Mouse (Mus musculus): ENCODE measurements around the gene Men1.
A peak's percentile ranks its signal among the peaks of the same experiment; 100 is the strongest.

Men1 gene

DNA sequence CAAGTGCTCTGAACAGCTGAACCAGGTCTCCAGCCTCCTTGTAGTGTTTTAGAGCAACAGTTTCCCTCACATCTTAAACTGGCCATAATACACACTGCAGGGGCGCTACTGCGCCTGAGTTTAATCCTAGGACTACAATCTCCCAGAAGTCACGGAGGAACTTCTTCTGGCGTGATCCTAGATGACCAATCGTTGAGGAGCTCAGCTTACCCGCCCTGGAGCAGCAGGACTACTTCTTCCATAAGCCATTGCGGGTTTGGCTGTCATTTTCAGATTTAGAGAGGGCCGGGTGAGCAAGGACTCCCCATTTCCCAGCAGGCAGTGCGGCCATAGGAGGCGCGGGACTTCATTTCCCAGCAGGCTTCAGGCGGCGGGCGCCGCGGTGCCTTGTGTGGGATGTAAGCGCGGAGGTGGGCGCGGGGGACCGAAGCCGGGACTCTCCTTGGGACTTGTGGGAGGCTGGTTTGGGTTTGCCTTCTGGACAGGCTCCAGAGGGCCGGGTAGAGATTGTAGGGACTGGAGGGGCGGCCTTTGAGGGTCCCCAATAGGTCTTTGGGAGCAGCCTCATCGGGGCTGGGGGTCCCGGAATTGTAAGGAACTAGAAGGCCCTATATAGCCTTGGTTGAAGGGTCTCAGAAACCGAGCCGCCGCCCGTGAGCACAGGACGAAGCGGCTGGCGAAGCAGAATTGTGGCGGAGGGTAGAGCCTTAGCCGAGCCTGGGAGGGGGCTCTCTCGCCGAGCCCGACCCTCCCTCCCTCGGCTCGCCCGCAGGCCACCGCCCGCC is at the start of gene Men1:
Men1 (plus strand) TSS at position 307 of the 785 bp plus-strand sequence.
- peak; percentile 98 for DNase-seq

DNA sequence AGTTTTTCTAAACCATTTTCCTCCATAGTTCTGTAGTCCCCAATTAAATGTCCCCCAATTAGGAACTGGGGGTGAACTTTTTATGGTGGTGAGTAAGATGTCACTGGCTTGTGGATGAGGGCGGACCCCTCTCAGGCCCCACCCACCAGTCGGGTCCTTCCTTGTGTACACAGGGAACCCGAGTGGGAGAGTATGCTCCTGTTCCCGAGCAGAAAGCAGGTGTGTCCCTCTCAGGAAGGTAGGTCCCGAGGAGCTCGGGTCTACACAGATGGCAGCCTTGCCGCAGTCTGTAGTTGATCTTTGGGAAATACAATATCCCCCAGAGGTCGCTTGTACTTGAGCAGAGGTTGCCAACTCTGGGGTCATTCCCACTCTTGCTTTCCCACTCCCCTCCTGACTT is 49.6 kb upstream of the Men1 start:
- DNase-seq = no peak

DNA sequence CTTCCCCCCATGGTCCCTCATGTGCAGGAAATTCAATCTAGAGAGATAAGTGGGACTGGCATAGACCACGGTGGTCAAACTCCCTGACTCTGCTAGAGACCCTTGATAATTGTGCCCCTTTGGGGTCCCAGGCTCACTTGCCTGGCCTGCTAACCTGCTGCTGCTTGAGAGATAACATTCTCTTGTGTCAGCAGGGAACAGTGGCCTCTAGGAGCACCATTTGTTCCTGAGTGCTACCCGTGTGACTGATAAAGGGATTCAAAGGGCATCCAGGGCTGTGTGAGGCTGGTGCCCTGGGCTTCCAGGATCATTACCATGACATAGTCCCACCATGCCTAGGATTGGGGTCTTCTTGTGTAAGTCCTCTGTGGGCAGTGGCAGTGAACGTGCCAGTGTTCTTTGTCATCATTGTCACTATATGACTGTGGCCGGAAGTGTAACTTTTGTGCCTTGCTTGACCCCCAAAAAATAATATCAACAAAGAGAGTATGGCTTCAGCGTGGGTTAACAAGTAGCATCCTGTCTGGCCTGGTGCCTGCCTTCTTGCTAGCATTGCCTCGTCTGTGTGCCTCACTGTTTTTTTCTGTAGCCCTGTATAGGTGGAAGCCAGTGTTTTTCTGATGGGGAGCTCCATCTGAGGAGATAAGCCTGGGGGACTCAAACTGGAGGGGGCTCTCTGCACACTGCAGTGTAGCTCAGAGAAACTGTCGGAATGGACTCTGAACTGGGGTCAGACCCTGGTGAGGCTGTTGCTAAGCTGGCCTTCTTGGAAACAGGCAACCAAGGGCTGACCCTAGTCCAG is 48.9 kb upstream of the Men1 start:
- peak; percentile 68 for DNase-seq

DNA sequence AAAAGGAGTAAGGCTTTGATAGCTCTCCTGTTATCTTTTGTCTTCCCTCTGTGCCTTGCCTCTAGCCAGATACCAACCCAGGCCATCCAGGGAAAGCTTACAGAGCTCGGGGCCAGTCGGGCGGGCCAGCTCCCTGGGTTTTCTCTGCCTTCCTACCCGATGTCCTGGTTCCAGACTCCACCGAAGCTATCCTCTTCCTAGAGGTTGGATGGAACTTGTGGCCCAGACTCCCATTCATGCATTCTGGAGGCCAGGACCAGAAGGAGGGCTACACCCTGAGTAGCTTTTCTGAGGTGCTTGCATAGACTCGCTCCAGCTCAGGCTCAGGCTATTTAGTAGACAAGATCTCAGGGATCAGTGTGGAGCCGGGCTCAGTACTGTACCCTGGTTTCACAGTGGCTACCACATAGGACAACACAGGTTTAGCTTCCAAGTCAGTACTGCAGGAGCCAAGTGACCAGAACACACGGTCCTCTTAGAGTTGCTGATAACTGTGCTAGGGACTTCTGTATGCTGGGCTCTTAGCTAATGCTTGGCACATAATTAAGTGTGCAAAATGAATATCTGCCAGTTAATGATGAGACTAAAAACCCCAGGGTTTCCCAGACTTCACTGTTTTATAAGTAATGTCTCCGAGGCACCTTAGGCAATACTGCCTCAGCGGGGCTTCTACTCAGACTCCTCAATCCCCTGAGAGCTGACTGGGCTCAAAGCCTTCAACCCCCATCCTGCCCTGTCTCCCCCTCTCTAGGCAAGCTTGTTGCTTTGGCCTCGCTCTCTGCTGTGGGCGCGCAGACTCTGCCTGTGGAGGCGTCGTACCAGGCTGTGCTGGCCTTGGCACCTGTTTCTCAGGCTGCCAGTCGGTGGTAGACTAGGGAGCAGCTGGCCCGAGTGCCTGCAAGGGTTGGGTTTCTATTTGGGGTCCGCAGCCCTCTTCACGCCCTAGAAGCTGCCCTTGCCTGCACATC is 48.1 kb upstream of the Men1 start:
- DNase-seq = no peak

DNA sequence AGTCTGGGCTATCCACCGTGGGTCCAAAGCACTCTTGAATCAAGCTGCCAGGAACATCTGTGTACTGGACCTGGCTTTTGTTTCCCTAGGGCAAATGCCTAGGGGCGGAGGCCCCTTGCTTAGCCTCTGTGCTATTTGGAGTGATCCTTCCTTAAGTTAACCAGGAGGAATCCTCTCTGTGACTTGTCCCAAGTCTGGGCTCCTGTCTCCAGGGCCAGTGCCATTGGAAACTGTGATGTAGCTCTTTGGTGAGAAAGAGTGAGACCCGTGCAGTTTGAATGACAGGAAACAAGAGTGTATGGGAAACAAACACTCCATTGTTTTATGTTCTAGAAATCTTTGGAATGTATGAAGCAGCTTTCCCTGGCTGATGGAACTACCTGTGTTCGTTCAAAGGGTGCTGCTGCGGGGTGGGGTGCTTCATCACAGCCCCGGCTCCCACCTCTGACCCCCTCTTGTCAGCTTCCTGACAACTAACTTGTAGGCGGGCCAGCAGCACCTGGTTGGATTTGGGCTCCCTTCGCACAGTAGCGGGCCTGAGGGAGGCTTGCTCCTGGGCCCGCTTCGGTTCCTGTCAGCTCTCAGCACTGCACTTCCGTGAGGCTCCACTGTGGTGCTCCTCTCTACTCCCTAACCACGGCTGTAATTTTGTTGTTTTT is 46.4 kb upstream of the Men1 start:
- no peak for DNase-seq

DNA sequence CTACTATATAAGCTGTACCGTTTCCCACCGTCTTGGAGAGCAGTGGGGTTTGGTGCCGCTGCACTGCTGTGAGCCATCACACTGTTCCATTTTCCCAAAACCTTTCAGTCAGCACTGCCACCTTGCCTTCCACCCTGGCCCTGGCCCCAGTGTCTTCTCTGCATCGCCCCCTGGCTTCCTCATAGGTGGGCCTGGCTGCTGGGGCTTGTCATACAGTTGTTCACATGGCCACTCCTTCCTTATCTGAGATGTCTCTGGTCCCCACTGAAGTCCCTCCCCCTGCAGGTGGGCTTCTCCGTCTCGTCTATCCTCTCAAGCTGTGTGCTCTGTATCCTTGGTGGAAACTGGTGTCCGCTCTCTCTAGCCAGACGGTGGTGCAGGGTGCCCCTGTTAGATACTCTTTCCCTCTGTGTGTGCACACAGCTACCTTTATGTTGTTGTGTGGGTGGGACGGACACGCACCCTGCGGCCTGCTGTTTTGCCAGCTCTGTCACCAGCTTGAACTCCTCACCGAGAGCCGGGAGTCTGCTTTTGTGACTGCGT is 45.0 kb upstream of the Men1 start:
- no peak for DNase-seq

DNA sequence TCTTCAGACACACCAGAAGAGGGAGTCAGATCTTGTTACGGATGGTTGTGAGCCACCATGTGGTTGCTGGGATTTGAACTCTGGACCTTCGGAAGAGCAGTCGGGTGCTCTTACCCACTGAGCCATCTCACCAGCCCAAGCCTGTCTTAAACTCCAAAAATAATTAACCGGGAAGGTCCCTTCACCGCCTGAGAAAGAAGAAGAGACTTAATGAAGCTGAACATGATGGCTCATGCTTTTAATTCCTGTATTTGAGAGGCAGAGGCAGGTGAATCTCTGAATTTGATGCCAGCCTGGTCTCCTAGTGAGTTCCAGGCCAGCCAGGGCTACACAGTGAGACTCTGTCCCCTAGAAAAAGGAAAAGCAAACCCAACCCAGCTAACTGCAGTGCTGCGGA is 44.1 kb upstream of the Men1 start:
- DNase-seq = peak; percentile 60

DNA sequence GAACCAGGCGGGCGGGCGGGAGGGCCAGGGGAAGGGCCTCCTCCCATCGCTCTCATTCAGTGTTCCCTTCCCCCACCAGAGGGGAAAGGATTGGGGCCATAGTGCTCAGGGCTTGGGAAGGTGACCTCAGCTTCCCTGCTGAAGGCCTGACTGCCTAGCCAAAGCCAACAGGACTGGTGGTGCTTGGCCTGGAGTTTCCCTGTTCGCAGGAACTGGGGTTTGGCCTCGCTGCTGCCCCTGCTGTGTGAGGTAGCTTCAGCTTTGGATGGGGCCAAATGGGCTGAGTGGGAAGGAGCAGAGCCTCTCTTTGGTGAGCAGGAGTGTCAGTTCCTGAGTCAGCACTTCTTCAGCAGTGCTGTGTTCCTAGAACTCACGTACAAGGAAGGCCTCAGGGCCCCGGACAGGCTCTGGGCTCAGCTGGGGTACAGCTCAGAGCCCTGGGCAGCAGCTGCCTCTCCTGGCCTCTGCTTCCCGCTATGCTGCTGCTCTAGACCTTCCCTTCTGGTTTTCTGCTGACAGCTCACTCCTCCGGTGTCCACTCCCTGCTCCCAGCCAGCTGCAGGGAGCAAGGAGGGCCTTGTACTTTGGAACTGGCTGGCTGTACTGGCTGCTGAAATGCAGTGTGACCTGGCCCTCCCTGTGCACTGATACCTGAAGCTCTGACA is 43.5 kb upstream of the Men1 start:
- peak; percentile 89 for DNase-seq

DNA sequence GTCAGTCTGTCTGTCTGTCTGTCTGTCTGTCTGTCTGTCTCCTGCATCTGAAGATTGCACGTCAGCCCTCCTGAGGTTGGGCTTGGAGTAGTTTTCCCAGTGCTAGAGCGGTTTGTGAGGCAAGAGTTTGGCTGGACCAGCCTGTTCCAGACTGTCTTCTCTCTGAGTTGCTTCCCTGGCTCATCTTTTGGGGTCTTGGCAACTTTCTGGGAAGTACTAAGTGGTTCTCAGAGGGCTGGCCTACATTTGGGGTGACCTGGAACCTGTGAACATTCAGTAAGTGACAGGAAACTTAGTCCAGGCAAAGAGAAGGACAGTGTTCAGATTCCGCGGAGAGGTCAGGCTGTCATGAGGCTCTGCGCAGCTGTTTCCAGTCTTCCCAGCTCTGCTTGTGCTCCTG is 42.5 kb upstream of the Men1 start:
- no peak for DNase-seq

DNA sequence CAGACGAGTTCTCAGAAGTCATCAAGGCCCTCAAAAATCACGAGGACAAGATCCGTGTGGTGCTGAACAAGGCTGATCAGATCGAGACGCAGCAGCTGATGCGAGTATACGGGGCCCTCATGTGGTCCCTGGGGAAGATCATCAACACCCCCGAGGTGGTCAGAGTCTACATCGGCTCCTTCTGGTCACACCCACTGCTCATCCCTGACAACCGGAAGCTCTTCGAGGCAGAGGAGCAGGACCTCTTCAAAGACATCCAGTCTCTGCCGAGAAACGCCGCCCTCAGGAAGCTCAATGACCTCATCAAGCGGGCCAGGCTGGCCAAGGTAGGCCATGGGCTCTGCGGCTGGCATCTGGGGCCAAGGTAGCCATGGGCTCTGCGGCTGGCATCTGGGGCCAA is 40.5 kb upstream of the Men1 start:
- DNase-seq = no peak

DNA sequence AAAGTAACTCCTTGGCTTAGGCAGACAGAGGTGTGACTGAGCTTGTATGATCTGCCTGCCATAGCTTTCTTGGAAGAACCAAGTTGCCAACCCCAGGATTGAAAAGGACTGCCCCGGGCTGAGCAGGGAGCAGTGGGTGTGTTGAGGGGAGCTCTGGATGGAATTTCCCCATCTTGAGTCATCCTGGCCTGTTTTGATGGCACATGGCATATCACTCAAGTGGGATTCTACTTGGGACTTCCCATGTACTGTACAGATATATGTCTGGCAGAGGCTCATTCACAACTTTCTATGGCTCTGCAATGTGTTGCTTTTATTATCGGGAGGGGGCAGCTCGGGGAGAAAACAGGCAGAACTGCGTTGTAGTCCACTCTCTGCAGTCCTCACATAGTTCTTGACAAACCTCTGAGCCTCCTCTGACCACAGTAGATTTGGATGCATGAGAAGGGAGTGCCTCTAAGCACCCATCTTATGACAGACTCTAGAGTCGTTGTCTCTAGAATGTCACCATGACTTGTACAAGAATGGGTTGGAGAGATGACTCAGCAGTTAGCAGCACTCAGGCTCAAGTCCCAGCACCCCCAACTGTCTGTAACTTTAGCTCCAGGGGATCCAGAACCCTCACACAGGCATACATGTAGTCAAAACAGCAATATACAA is 38.1 kb upstream of the Men1 start:
- DNase-seq = no peak

DNA sequence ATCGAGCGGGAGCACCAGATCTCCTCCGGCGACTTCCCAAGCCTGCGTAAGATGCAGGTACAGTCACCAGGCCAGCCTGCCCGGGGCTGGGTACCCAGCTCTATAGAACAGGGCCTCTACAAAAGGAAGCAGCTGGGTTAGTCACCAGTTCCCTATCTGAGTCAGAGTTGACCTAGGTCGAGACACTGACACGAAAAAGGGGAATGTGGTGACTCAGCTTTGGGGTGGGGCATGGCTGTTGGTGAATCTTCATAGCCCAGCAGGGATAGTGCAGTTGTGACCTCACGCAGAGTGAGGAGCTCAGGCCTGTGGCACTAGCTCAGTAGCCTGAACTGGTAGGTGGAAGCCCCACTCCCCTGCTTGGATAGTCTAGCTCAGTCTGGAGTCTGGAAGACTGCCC is 37.1 kb upstream of the Men1 start:
- DNase-seq = no peak

DNA sequence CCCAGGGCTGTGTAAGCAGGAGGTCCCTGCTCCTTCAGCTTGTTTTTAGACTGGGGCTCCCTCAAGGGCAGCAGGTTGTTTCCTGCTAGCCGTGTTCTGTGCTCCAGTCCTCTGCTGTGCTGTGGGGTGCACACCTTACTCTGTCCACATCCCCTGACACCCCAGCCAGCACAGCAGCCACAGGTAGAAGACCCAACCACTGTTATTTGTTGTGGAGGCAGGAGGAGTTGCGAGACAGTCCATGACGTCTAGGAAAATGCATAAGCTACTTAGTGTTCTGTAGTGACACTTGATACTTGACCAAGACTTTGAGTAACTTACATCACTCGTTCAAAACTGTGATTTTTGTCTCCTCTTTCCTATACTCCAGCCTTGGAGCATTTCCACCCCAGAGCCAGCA is 35.8 kb upstream of the Men1 start:
- no peak for DNase-seq

DNA sequence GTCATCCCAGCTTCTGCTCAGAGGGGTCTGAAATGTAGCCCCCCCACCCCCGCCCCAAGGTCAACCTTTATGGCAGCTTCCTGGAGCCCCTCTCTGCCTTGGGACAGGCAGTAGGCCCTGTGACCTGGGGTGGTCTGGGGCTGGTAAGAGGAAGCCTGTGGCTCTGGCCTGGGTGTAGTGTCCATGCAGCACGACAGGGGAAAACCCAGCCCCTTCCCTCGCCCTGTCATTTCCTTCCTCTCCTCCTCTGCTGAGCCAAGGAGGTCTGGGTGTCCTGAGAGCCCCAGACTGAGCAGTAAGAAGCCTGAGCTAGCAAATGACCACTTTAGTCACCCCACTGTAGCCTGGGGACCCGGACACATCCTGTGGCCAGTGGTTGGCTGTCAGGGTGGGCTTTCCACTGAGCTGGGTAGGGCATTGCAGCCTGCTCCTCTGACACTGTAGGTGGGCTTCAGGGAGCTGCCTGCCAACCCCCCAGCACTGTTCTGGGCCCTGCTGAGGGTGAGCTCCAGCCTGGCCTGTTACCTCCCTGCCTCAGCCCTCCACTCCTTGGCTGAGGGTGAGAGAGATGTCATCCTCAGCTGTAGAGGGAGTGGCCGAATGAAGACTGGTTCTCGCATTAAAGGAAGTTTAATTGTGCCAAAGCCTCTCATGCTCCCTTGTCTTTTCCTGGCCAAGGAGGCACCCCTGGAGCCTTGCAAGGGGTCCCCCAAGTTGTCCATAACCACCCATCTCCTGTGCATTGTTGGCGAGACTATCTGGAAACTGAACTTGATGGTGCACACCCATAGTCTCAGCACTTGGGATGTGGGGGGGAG is 35.1 kb upstream of the Men1 start:
- DNase-seq = no peak

DNA sequence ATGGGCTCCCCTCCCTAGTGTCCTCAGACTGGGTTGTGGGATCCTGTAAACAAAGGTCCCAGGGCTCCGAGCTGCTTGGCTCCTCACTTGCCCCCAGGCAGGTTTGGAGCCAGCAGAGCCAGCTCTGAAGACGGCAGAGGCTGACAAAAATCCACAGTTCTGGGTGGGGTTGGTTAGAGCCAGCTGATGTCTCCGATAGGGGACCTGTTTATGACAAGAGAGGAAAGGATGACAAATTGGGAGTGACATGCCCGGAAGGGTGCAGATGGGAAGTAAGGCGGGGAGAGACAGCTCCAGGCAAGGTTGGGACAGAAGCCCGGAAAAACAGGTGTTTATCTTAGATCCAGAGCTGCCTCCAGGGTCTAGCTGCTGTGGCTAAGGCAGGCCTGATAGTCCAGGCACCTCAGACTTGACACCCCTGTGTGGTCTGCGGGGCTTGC is 34.4 kb upstream of the Men1 start:
- DNase-seq = no peak

DNA sequence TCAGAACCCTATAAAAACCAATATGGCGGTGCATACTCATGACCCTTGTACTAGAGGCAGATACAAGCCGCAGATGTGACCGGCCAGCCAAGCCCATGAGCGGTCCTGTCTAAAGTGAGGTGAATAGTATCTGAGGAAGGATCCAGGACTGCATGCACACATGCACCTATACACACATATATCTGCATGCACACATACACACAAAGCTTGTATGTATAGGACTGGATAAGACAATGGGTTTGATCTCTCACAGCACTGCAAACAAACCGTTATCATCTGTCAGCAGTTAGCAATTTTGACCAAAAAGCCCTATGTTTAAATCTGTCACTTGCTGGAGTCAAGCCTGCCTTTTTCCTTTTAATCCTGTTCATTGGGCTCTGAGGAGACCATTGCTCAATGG is 32.7 kb upstream of the Men1 start:
- DNase-seq = no peak

DNA sequence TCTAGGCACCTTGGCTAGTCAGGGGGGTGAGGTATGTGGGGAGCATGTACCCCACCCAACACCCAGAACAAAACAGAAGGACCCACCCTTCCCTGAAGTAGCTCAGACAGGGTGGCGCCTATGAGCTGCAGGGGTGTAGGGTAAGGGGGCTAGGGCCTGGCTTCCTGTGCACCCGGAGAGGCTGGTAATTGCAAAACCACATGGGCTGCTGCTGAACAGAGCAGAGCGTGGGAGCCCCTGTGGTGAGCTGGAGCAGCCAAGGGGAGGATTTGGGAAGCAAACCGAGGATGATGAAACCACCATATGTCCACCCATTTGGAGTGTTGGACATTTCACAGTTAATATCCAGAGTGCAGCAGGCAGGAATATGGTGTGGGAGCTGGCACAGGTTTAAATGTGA is 32.3 kb upstream of the Men1 start:
- DNase-seq = no peak

DNA sequence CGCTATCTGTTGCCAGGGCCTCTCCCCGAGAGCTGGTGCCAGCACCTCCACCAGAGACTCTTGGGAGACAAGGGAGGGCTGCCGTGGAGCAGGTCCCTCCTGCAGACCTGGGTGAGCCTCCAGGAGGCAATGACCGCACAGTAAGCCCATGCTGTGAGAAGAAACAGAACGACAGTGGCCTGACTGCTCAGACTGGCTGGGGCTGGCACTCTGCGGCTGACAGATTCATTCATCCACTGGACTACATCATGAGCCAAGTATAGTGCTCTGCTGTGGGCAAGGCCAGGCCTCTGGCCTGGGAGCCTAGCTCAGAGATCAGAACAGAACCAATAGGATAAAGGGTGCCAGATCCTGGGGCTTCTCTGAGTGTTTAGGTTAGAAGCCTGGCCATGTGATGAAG is 30.9 kb upstream of the Men1 start:
- DNase-seq = no peak

DNA sequence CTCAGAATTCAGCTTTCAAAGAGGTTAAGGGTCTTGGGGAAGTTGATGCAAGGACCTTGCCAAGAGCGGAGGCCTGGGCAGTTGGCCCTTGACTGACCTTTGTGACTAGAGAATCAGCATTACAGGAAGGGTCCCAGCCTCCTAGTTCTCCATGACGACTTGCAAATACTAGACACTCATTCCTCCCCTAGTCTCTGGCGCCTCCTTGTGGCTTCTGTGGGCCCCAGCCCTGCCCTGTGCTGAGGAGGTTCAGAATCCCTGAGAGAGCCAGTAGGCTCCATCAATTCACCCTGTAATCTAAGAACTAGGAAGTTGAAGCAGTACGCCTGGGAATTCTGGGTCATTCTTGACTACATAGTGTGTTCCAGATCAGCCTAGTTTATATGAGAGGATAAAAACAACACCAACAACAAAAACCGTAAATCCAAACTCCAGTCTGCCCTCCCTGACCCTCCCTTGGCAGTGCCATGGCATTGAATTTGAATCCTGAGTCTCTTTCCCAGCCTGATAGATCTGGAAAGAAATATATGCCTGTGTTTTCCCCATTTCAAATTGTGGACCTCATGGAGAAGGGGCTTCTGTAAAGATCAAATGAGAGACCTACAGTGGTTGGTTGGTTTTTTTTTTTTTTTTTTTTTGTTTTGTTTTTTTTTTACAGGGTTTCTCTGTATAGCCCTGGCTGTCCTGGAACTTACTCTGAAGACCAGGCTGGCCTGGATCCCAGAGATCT is 29.8 kb upstream of the Men1 start:
- peak; percentile 95 for DNase-seq
